Mouse (Mus musculus) neural tube, embryonic 11.5 days (tissue): ENCODE data around the gene Reln. TPM values are rescaled to one million over a fixed set of nuclear protein-coding genes. Genes with fewer than 3 reads are reported as not detected.

Experiments
- ATAC-seq: fragments of 200-750 bp; cut with Nextera tagmentation; 2 replicates; pipeline ENCODE4 v1.8.0; 2017; ENCODE audit warnings: moderate number of reproducible peaks, mild to moderate bottlenecking, moderate TSS enrichment, moderate library complexity; ENCODE audit not compliant: insufficient read depth, low FRiP score, low TSS enrichment
- DNase-seq: peaks from one replicate; pipeline ENCODE4 v3.0.0-alpha.2; 2015; ENCODE audit warnings: low spot score
- H3K27ac ChIP-seq: fragments of 300-500 bp; sonication (generic); 2 replicates; pipeline ENCODE4 v1.5.1; 2014; ENCODE audit warnings: low read depth, mild to moderate bottlenecking, low read length
- H3K27me3 ChIP-seq: fragments of 300-500 bp; sonication (generic); 2 replicates; pipeline ENCODE4 v1.6.1; 2014; ENCODE audit warnings: mild to moderate bottlenecking, low read length, mixed read lengths; ENCODE audit not compliant: control insufficient read depth, insufficient read depth
- H3K36me3 ChIP-seq: fragments of 300-500 bp; sonication (generic); 2 replicates; pipeline ENCODE4 v1.6.1; 2014; ENCODE audit warnings: mild to moderate bottlenecking, low read length, moderate library complexity, mixed read lengths; ENCODE audit not compliant: control insufficient read depth, insufficient read depth
- H3K4me1 ChIP-seq: fragments of 300-500 bp; sonication (generic); 2 replicates; pipeline ENCODE4 v1.6.1; 2014; ENCODE audit warnings: low read length, mixed read lengths; ENCODE audit not compliant: control insufficient read depth, insufficient read depth
- H3K4me2 ChIP-seq: fragments of 300-500 bp; sonication (generic); 2 replicates; pipeline ENCODE4 v1.6.1; 2014; ENCODE audit warnings: low read depth, mild to moderate bottlenecking, moderate library complexity
- H3K4me3 ChIP-seq: fragments of 300-500 bp; sonication (generic); 2 replicates; pipeline ENCODE4 v1.5.1; 2014; ENCODE audit warnings: low read depth, low read length
- H3K9ac ChIP-seq: fragments of 300-500 bp; sonication (generic); 2 replicates; pipeline ENCODE4 v1.6.1; 2014; ENCODE audit warnings: mild to moderate bottlenecking, low read length
- H3K9me3 ChIP-seq: fragments of 300-500 bp; sonication (generic); 2 replicates; pipeline ENCODE4 v1.6.1; 2016; ENCODE audit warnings: low read length; ENCODE audit not compliant: control insufficient read depth
- WGBS: fragments of 180-500 bp; shearing (Covaris S2); extraction: QIAGEN DNeasy Blood & Tissue Kit; methylation state at CpG from one replicate; pipeline ENCODE4 v1.1.7; 2014; 5-methylcytosine and 5-hydroxymethylcytosine counted together
- polyA plus RNA-seq: library from polyadenylated mRNA; unstranded; fragments of >200 nt; fragmentation: Nextera tagmentation; extraction: Ambion mirVana; gene quantifications from 2 replicates; pipeline ENCODE4 v1.2.1, GENCODE M21; 2014

Reln gene
- polyA plus RNA-seq, 1 experiment from 2014 or later: 21.0 TPM

- Histone ChIP-seq H3K27me3 (no peaks in the 10 kb centered on the region), H3K36me3 (no peaks in the 10 kb centered on the region), H3K27ac (no peak overlapping the region), H3K4me2 (no peak overlapping the region), H3K4me3 (no peak overlapping the region), H3K9ac (no peak overlapping the region), H3K9me3 (no peaks in the 10 kb centered on the region), H3K4me1 (no peaks in the 10 kb centered on the region)
- ATAC-seq (no peak), DNase-seq (no peak)
- 98% methylated on average over 1 of the region's 1 CpGs for WGBS
These were observed 382.7 kb downstream of the Reln start for GRCm38 (mm10) chr5:21961796-21962195.

- no peak overlapping the region for H3K4me3 ChIP-seq
- H3K27me3 ChIP-seq: no peaks in the 10 kb centered on the region
- no peak for ATAC-seq
- H3K4me2 ChIP-seq: no peak overlapping the region
- no peak overlapping the region for H3K27ac ChIP-seq
- H3K36me3 ChIP-seq: no peaks in the 10 kb centered on the region
- DNase-seq: no peak
- H3K9me3 ChIP-seq: no peaks in the 10 kb centered on the region
- WGBS: 79% methylated on average over 14 of the region's 14 CpGs
- no peak overlapping the region for H3K9ac ChIP-seq
- no peaks in the 10 kb centered on the region for H3K4me1 ChIP-seq
These were observed 384.4 kb downstream of the Reln start for GRCm38 (mm10) chr5:21960151-21960550.

GRCm38 (mm10) chr5:21957586-21957985 lies 386.9 kb downstream of the Reln start:
- H3K9me3 ChIP-seq: no peaks in the 10 kb centered on the region
- H3K36me3 ChIP-seq: no peaks in the 10 kb centered on the region
- no peak overlapping the region for H3K4me3 ChIP-seq
- no peaks in the 10 kb centered on the region for H3K27me3 ChIP-seq
- no peak for ATAC-seq
- 75% methylated on average over 4 of the region's 4 CpGs for WGBS
- no peak for DNase-seq
- no peak overlapping the region for H3K4me2 ChIP-seq
- no peak overlapping the region for H3K27ac ChIP-seq
- no peak overlapping the region for H3K9ac ChIP-seq
- no peaks in the 10 kb centered on the region for H3K4me1 ChIP-seq

- Histone ChIP-seq H3K27ac (no peak overlapping the region), H3K36me3 (no peaks in the 10 kb centered on the region), H3K9me3 (no peaks in the 10 kb centered on the region), H3K9ac (no peak overlapping the region), H3K4me2 (no peak overlapping the region), H3K4me1 (no peaks in the 10 kb centered on the region), H3K27me3 (no peaks in the 10 kb centered on the region), H3K4me3 (no peak overlapping the region)
- DNase-seq: no peak
- WGBS: 90% methylated on average over 4 of the region's 4 CpGs
- no peak for ATAC-seq
These were observed 387.4 kb downstream of the Reln start for GRCm38 (mm10) chr5:21957061-21957460.

- no peaks in the 10 kb centered on the region for H3K27me3 ChIP-seq
- no peak overlapping the region for H3K27ac ChIP-seq
- no peak overlapping the region for H3K9ac ChIP-seq
- H3K4me3 ChIP-seq: no peak overlapping the region
- H3K4me2 ChIP-seq: no peak overlapping the region
- no peak for DNase-seq
- no peak for ATAC-seq
- no peaks in the 10 kb centered on the region for H3K9me3 ChIP-seq
- no peaks in the 10 kb centered on the region for H3K4me1 ChIP-seq
- 91% methylated on average over 7 of the region's 7 CpGs for WGBS
- no peaks in the 10 kb centered on the region for H3K36me3 ChIP-seq
These were observed 395.0 kb downstream of the Reln start for GRCm38 (mm10) chr5:21949507-21949897.

- Histone ChIP-seq H3K27me3 (no peaks in the 10 kb centered on the region), H3K4me3 (no peak overlapping the region), H3K36me3 (no peaks in the 10 kb centered on the region), H3K4me2 (no peak overlapping the region), H3K9ac (no peak overlapping the region), H3K4me1 (no peaks in the 10 kb centered on the region), H3K9me3 (no peaks in the 10 kb centered on the region), H3K27ac (no peak overlapping the region)
- ATAC-seq (no peak), DNase-seq (no peak)
- 90% methylated on average over 11 of the region's 11 CpGs for WGBS
These were observed 395.6 kb downstream of the Reln start for GRCm38 (mm10) chr5:21948736-21949506.

GRCm38 (mm10) chr5:21947610-21948381 lies 396.7 kb downstream of the Reln start:
- Histone ChIP-seq H3K4me2 (no peak overlapping the region), H3K9me3 (no peaks in the 10 kb centered on the region), H3K27me3 (no peaks in the 10 kb centered on the region), H3K4me1 (no peaks in the 10 kb centered on the region), H3K36me3 (no peaks in the 10 kb centered on the region), H3K4me3 (no peak overlapping the region), H3K27ac (no peak overlapping the region), H3K9ac (no peak overlapping the region)
- ATAC-seq (no peak), DNase-seq (no peak)
- 74% methylated on average over 9 of the region's 9 CpGs for WGBS

GRCm38 (mm10) chr5:21944579-21944978 lies 399.9 kb downstream of the Reln start:
- Histone ChIP-seq H3K4me3 (no peak overlapping the region), H3K4me2 (no peak overlapping the region)
- no peak for ATAC-seq

GRCm38 (mm10) chr5:21939405-21939804 lies 405.1 kb downstream of the Reln start:
- DNase-seq: no peak
- Histone ChIP-seq H3K4me2 (no peak overlapping the region), H3K9me3 (no peaks in the 10 kb centered on the region), H3K27me3 (no peaks in the 10 kb centered on the region), H3K36me3 (no peaks in the 10 kb centered on the region), H3K4me1 (no peaks in the 10 kb centered on the region), H3K27ac (no peak overlapping the region), H3K9ac (no peak overlapping the region), H3K4me3 (no peak overlapping the region)
- 88% methylated on average over 9 of the region's 9 CpGs for WGBS
- ATAC-seq: no peak

More at GRCm38 (mm10) chr5:21944579-21944978, 399.9 kb downstream of the Reln start:
- Histone ChIP-seq H3K36me3 (no peaks in the 10 kb centered on the region), H3K27ac (no peak overlapping the region), H3K9ac (no peak overlapping the region), H3K9me3 (no peaks in the 10 kb centered on the region), H3K27me3 (no peaks in the 10 kb centered on the region), H3K4me1 (no peaks in the 10 kb centered on the region)
- 93% methylated on average over 1 of the region's 1 CpGs for WGBS
- DNase-seq: no peak
